Mouse (Mus musculus): Measurements from ENCODE around the gene Itpk1. TPM values are rescaled to one million over a fixed set of nuclear protein-coding genes. Genes with fewer than 3 reads are reported as not detected.
A peak's percentile ranks its signal among the peaks of the same experiment; 100 is the strongest.

Gene Itpk1
- total and polyA plus RNA-seq, 2 experiments from 2014 or later = 35.7 to 69.0 TPM

GRCm38 (mm10) chr12:102701691-102702207 lies 3.0 kb downstream of the Itpk1 start:
- DNase-seq (ENCODE audit: low spot score) = no peak
- 89% methylated on average over 5 of the region's 5 CpGs for WGBS
- no peak for TF ChIP-seq CTCF (IDR thresholded peaks at IDR 0.05; ENCODE audit: low read depth)
- Histone ChIP-seq H3K9ac (replicated peaks; ENCODE audit: low read length) (no peak overlapping the region), H3K36me3 (ENCODE audit: insufficient read depth, low read length) (no peaks in the 10 kb centered on the region), H3K9me3 (ENCODE audit: low read length) (no peaks in the 10 kb centered on the region), H3K27ac (no peak overlapping the region), H3K4me1 (ENCODE audit: insufficient read depth, low read length) (peaks cover 17% of the 10 kb centered on the region), H3K4me2 (ENCODE audit: low read depth, low read length) (peak overlapping the region; percentile 69), H3K4me3 (ENCODE audit: low read length) (peak overlapping the region; percentile 71; the same call in 1 of the 2 replicates), H3K27me3 (ENCODE audit: insufficient read depth, low read length) (no peaks in the 10 kb centered on the region)
- no peak for ATAC-seq

DNA sequence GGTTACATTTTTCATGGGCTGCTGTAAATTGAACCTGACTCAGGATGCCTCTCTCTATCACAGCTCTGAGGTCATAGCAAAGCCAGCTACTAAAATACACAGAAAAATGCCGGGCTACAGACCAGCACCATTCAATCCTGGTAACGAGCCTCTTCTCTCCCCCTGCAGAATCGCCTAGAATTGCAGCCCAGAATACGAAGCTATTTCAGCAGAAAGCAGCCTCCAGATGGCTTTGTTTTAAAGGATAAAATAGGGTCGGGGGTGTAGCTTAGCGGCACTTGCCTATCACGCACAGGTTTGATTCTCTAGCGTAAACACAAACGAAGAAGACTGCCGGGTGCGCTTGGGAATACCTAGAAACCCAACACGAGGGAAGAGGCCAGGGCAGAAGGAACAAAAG lies 4.3 kb downstream of the Itpk1 start:
- no peak overlapping the region for H3K4me3 ChIP-seq (ENCODE audit: low read length)
- no peaks in the 10 kb centered on the region for H3K9me3 ChIP-seq (ENCODE audit: low read length)
- WGBS = 62% methylated on average over 12 of the region's 12 CpGs
- H3K36me3 ChIP-seq (ENCODE audit: insufficient read depth, low read length) = no peaks in the 10 kb centered on the region
- 0 out of 2 replicates have a peak, but pooled peaks have one; percentile 24 for TF ChIP-seq CTCF (IDR thresholded peaks at IDR 0.05; ENCODE audit: low read depth)
- peaks cover 28% of the 10 kb centered on the region for H3K4me1 ChIP-seq (ENCODE audit: insufficient read depth, low read length)
- H3K4me2 ChIP-seq (ENCODE audit: low read depth, low read length) = no peak overlapping the region
- no peak overlapping the region for H3K9ac ChIP-seq (replicated peaks; ENCODE audit: low read length)
- DNase-seq (ENCODE audit: low spot score) (no peak), ATAC-seq (no peak)
- no peaks in the 10 kb centered on the region for H3K27me3 ChIP-seq (ENCODE audit: insufficient read depth, low read length)
- peak overlapping the region; percentile 48; the same call in 1 of the 2 replicates for H3K27ac ChIP-seq

- ATAC-seq (no peak), DNase-seq (ENCODE audit: low spot score) (no peak)
- H3K27me3 ChIP-seq (ENCODE audit: insufficient read depth, low read length) = no peaks in the 10 kb centered on the region
- no peak overlapping the region for H3K9ac ChIP-seq (replicated peaks; ENCODE audit: low read length)
- no peak overlapping the region for H3K4me3 ChIP-seq (ENCODE audit: low read length)
- no peak for TF ChIP-seq CTCF (IDR thresholded peaks at IDR 0.05; ENCODE audit: low read depth)
- H3K4me1 ChIP-seq (ENCODE audit: insufficient read depth, low read length) = peaks cover 32% of the 10 kb centered on the region
- H3K9me3 ChIP-seq (ENCODE audit: low read length) = no peaks in the 10 kb centered on the region
- H3K4me2 ChIP-seq (ENCODE audit: low read depth, low read length) = no peak overlapping the region
- no peaks in the 10 kb centered on the region for H3K36me3 ChIP-seq (ENCODE audit: insufficient read depth, low read length)
- 29% methylated on average over 1 of the region's 1 CpGs for WGBS
- H3K27ac ChIP-seq = no peak overlapping the region
Observed at GRCm38 (mm10) chr12:102699156-102699555, 5.6 kb downstream of the Itpk1 start.

DNA sequence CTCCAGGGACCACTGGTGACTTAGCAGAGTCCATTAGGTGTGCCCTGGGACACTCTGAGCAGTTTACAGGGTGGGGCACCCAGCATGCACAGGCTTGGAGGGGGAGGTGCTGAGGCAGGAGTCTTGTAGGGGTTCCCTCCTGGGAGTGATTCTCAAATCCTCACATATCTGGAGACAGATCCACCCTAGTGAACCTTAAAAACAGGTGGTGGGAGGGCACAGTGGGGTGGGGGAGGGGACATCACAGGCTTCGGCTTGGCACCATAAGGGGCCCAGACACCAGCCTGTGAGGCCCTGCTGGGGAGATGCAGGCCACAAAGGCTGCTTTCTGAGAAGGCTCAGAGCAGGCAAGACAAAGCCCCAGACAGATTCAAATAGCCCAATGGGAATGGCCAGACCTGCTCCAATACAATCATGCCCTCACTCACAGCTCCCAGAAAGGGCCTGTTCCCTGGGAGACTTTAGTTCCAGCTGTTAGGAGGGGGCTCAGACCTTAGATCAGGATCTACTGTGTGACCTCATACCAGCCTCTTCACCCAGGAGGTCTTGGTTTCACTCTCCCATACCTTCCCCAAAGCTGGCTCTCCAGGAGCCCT lies 6.5 kb downstream of the Itpk1 start:
- TF ChIP-seq CTCF (IDR thresholded peaks at IDR 0.05; ENCODE audit: low read depth) = no peak
- H3K9me3 ChIP-seq (ENCODE audit: low read length) = no peaks in the 10 kb centered on the region
- WGBS = 5% methylated on average over 1 of the region's 1 CpGs
- no peak overlapping the region for H3K4me2 ChIP-seq (ENCODE audit: low read depth, low read length)
- no peak overlapping the region for H3K4me3 ChIP-seq (ENCODE audit: low read length)
- ATAC-seq (no peak; the same call in 1 of the 2 replicates), DNase-seq (ENCODE audit: low spot score) (no peak)
- peaks cover 32% of the 10 kb centered on the region for H3K4me1 ChIP-seq (ENCODE audit: insufficient read depth, low read length)
- no peak overlapping the region for H3K9ac ChIP-seq (replicated peaks; ENCODE audit: low read length)
- H3K36me3 ChIP-seq (ENCODE audit: insufficient read depth, low read length) = no peaks in the 10 kb centered on the region
- no peak overlapping the region for H3K27ac ChIP-seq
- no peaks in the 10 kb centered on the region for H3K27me3 ChIP-seq (ENCODE audit: insufficient read depth, low read length)

GRCm38 (mm10) chr12:102697381-102697780 lies 7.3 kb downstream of the Itpk1 start:
- TF ChIP-seq CTCF (IDR thresholded peaks at IDR 0.05; ENCODE audit: low read depth) = no peak
- Histone ChIP-seq H3K36me3 (ENCODE audit: insufficient read depth, low read length) (no peaks in the 10 kb centered on the region), H3K27me3 (ENCODE audit: insufficient read depth, low read length) (no peaks in the 10 kb centered on the region), H3K4me3 (ENCODE audit: low read length) (no peak overlapping the region), H3K27ac (no peak overlapping the region), H3K9ac (replicated peaks; ENCODE audit: low read length) (no peak overlapping the region), H3K9me3 (ENCODE audit: low read length) (no peaks in the 10 kb centered on the region), H3K4me1 (ENCODE audit: insufficient read depth, low read length) (peaks cover 32% of the 10 kb centered on the region), H3K4me2 (ENCODE audit: low read depth, low read length) (no peak overlapping the region)
- 81% methylated on average over 7 of the region's 7 CpGs for WGBS
- no peak for DNase-seq (ENCODE audit: low spot score)
- ATAC-seq = no peak

- Histone ChIP-seq H3K27me3 (ENCODE audit: insufficient read depth, low read length) (no peaks in the 10 kb centered on the region), H3K4me2 (ENCODE audit: low read depth, low read length) (no peak overlapping the region), H3K9ac (replicated peaks; ENCODE audit: low read length) (no peak overlapping the region), H3K4me1 (ENCODE audit: insufficient read depth, low read length) (peaks cover 29% of the 10 kb centered on the region), H3K27ac (no peak overlapping the region), H3K9me3 (ENCODE audit: low read length) (no peaks in the 10 kb centered on the region), H3K36me3 (ENCODE audit: insufficient read depth, low read length) (no peaks in the 10 kb centered on the region), H3K4me3 (ENCODE audit: low read length) (no peak overlapping the region)
- TF ChIP-seq CTCF (IDR thresholded peaks at IDR 0.05; ENCODE audit: low read depth) = no peak
- ATAC-seq (no peak), DNase-seq (ENCODE audit: low spot score) (no peak)
- WGBS = 76% methylated on average over 14 of the region's 14 CpGs
Observed at GRCm38 (mm10) chr12:102696635-102697354, 7.9 kb downstream of the Itpk1 start.

Data from hindbrain, postnatal 0 days (tissue).